Mouse (Mus musculus) bone marrow macrophage, adult 2 months (primary cell): ENCODE results near the gene Sacs.

Experiments
- CTCF ChIP-seq: IDR thresholded peaks from 2 replicates; pipeline ENCODE4 v1.5.1; 2012; ENCODE audit warnings: low read depth, mild to moderate bottlenecking, low read length, moderate library complexity
- POLR2A ChIP-seq: IDR thresholded peaks from 2 replicates; pipeline ENCODE4 v1.6.1; 2012; ENCODE audit warnings: mild to moderate bottlenecking, low read depth, low read length, borderline replicate concordance

DNA sequence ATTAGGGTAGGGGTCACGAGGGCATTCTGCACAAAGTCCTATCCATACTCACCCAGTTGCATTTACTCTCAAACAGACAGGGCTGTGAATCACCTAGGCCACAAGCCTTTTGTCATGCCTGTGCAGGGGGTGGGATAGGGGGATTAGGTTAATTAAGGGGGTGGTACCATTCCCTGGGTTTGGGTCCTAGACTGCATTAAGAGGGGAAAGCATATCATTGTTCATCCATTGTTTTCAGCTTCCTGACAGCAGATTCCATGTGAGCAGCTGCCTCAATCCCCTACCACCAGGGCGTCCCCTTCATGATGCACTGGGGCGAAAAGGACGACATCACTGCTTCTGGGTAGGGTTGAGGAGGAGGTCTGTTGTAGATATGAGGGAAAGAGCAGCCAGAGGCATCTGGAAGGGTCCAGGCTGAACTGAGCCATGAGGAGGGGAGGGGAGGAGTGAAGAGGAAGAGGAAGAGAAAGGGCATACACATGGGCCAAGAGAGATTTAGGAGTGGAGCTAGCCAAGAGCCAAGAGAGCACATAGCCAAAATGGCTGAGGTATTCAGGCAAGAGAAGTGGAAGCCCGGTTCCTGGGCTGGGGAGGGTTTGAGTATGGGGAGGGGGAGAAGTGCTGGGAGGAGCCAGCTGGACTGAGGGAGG is 3.8 kb upstream of the Sacs start:
- no peak for TF ChIP-seq CTCF
- no peak for TF ChIP-seq POLR2A
